In genomic region chr9:44085276-44085675, GRCm38 (mm10) we compare ENCODE assay signal across 9 mouse cellular contexts. TPM values are rescaled to one million over a fixed set of nuclear protein-coding genes. Genes with fewer than 3 reads are reported as not detected.
DNase-seq lines count a peak whose midpoint lies in the region; ATAC-seq lines count a peak whose summit lies in the region.
"Had no signal": no experiment of that assay in that cellular context is flagged by ENCODE, and none has a peak within 500 bp of the region (broad histone marks: within the 10 kb centered on the region; RNA-seq: fewer than 3 reads in every experiment).

No protein-coding gene starts in this region.

- peaks cover 6% of the 10 kb centered on the region for H3K27me3 ChIP-seq in embryonic facial prominence, embryonic 11.5 days (ENCODE audit: control insufficient read depth, insufficient read depth, low read length)
- H3K27me3 ChIP-seq in hindbrain, embryonic 16.5 days (replicated peaks; ENCODE audit: control insufficient read depth, insufficient read depth, low read length) = peaks cover 13% of the 10 kb centered on the region
- H3K27me3 ChIP-seq in neural tube, embryonic 12.5 days (replicated peaks) = peaks cover 49% of the 10 kb centered on the region

- H3K27ac ChIP-seq in embryonic facial prominence, embryonic 11.5 days (replicated peaks; ENCODE audit: low read depth, low read length) = no peak overlapping the region
- H3K27ac ChIP-seq in hindbrain, embryonic 16.5 days (ENCODE audit: low read depth, low read length) = no peak overlapping the region
- H3K27ac ChIP-seq in neural tube, embryonic 12.5 days = no peak overlapping the region

- no peaks in the 10 kb centered on the region for H3K36me3 ChIP-seq in embryonic facial prominence, embryonic 11.5 days (replicated peaks; ENCODE audit: control insufficient read depth, insufficient read depth, low read depth, low read length)
- no peaks in the 10 kb centered on the region for H3K36me3 ChIP-seq in hindbrain, embryonic 16.5 days (ENCODE audit: control insufficient read depth, insufficient read depth, low read length)
- no peaks in the 10 kb centered on the region for H3K36me3 ChIP-seq in neural tube, embryonic 12.5 days

- peak; percentile 28 for DNase-seq in kidney, postnatal 10 days
- no peak for DNase-seq in kidney, adult 9 months
- DNase-seq in embryonic facial prominence, embryonic 11.5 days (ENCODE audit: low spot score) = no peak
- no peak for DNase-seq in right cerebral cortex, adult 18-20 months
- DNase-seq in adrenal gland, postnatal 10 days = no peak
- no peak for DNase-seq in thymus, postnatal 25 days

- no peak for ATAC-seq in embryonic facial prominence, embryonic 11.5 days (replicated peaks; ENCODE audit: insufficient number of reproducible peaks, low FRiP score, low TSS enrichment, low read depth)
- ATAC-seq in hindbrain, embryonic 16.5 days = peak; percentile 16; the same call in 1 of the 2 replicates
- ATAC-seq in neural tube, embryonic 12.5 days (ENCODE audit: low FRiP score, low read depth) = no peak

- H3K4me2 ChIP-seq in embryonic facial prominence, embryonic 11.5 days (ENCODE audit: low read depth, low read length) = peak overlapping the region; percentile 97
- peak overlapping the region; percentile 100 for H3K4me2 ChIP-seq in hindbrain, embryonic 16.5 days (ENCODE audit: low read length)
- peak overlapping the region; percentile 99 for H3K4me2 ChIP-seq in neural tube, embryonic 12.5 days (replicated peaks)

- H3K4me1 ChIP-seq in embryonic facial prominence, embryonic 11.5 days (ENCODE audit: control insufficient read depth, insufficient read depth, low read length) = peaks cover 6% of the 10 kb centered on the region
- peaks cover 24% of the 10 kb centered on the region for H3K4me1 ChIP-seq in hindbrain, embryonic 16.5 days (ENCODE audit: control insufficient read depth, insufficient read depth, low read depth, low read length)
- peaks cover 27% of the 10 kb centered on the region for H3K4me1 ChIP-seq in neural tube, embryonic 12.5 days

- peak overlapping the region; percentile 72 for H3K9ac ChIP-seq in embryonic facial prominence, embryonic 11.5 days (replicated peaks; ENCODE audit: low read length)
- H3K9ac ChIP-seq in hindbrain, embryonic 16.5 days (ENCODE audit: low read depth, low read length) = peak overlapping the region; percentile 76
- peak overlapping the region; percentile 67 for H3K9ac ChIP-seq in neural tube, embryonic 12.5 days

- H3K4me3 ChIP-seq in embryonic facial prominence, embryonic 11.5 days (ENCODE audit: low read depth, low read length) = peak overlapping the region; percentile 58
- H3K4me3 ChIP-seq in hindbrain, embryonic 16.5 days (ENCODE audit: low read length) = peak overlapping the region; percentile 64
- H3K4me3 ChIP-seq in neural tube, embryonic 12.5 days = peak overlapping the region; percentile 61

- H3K9me3 ChIP-seq in embryonic facial prominence, embryonic 11.5 days (replicated peaks; ENCODE audit: control insufficient read depth, low read length) = no peaks in the 10 kb centered on the region
- H3K9me3 ChIP-seq in hindbrain, embryonic 16.5 days (ENCODE audit: control insufficient read depth, low read length) = no peaks in the 10 kb centered on the region
- H3K9me3 ChIP-seq in neural tube, embryonic 12.5 days = no peaks in the 10 kb centered on the region

- 2% methylated on average over 10 of the region's 10 CpGs for WGBS in embryonic facial prominence, embryonic 11.5 days
- 3% methylated on average over 10 of the region's 10 CpGs for WGBS in hindbrain, embryonic 16.5 days
- WGBS in neural tube, embryonic 12.5 days = 3% methylated on average over 10 of the region's 10 CpGs

RNA-seq across cellular contexts. Expression of gene Mfrp, which starts 16.3 kb away (rescaled TPM):
- polyA plus RNA-seq in embryonic facial prominence, embryonic 11.5 days (2014; fragmentation: Nextera tagmentation; extraction: Ambion mirVana) = 0.17 and 0.32 TPM in 2 replicates
- 0.20 and 0.31 TPM in 2 replicates for polyA plus RNA-seq in hindbrain, embryonic 16.5 days (2015; fragmentation: Nextera tagmentation; extraction: Ambion mirVana)
- 0.18 TPM in 1 of 2 replicates, not detected in the other for polyA plus RNA-seq in neural tube, embryonic 12.5 days (2016; fragmentation: Nextera tagmentation; extraction: Ambion mirVana)
- under 1 TPM in 1 of 2 experiments, not detected in 1; 0.30 TPM for total RNA-seq in adrenal gland, postnatal 10 days (2021)
- total RNA-seq: neutrophil, adult 5-6 weeks had no signal

RNA-seq across cellular contexts. Expression of gene Usp2, which starts 18.5 kb away (rescaled TPM):
- 12.7 and 13.1 TPM in 2 replicates for polyA plus RNA-seq in embryonic facial prominence, embryonic 11.5 days (2014; fragmentation: Nextera tagmentation; extraction: Ambion mirVana)
- polyA plus RNA-seq in hindbrain, embryonic 16.5 days (2015; fragmentation: Nextera tagmentation; extraction: Ambion mirVana) = 12.8 and 18.6 TPM in 2 replicates
- 9.1 and 9.3 TPM in 2 replicates for polyA plus RNA-seq in neural tube, embryonic 12.5 days (2016; fragmentation: Nextera tagmentation; extraction: Ambion mirVana)
- total RNA-seq in adrenal gland, postnatal 10 days (2021) = 10 to 100 TPM; 36.4 to 52.2 TPM

RNA-seq across cellular contexts. Expression of gene C1qtnf5, which starts 21.8 kb away (rescaled TPM):
- polyA plus RNA-seq in embryonic facial prominence, embryonic 11.5 days (2014; fragmentation: Nextera tagmentation; extraction: Ambion mirVana) = 0.53 and 0.56 TPM in 2 replicates
- polyA plus RNA-seq in hindbrain, embryonic 16.5 days (2015; fragmentation: Nextera tagmentation; extraction: Ambion mirVana) = 8.5 and 9.5 TPM in 2 replicates
- 0.43 and 0.74 TPM in 2 replicates for polyA plus RNA-seq in neural tube, embryonic 12.5 days (2016; fragmentation: Nextera tagmentation; extraction: Ambion mirVana)
- 10 to 100 TPM; 16.7 to 21.9 TPM for total RNA-seq in adrenal gland, postnatal 10 days (2021)
- total RNA-seq: neutrophil, adult 5-6 weeks had no signal

RNA-seq across cellular contexts. Expression of gene Gm49380, which starts 28.0 kb away (rescaled TPM):
- polyA plus RNA-seq in embryonic facial prominence, embryonic 11.5 days (2014; fragmentation: Nextera tagmentation; extraction: Ambion mirVana) = 0.08 TPM in 1 of 2 replicates, not detected in the other
- polyA plus RNA-seq in hindbrain, embryonic 16.5 days (2015; fragmentation: Nextera tagmentation; extraction: Ambion mirVana) = 0.14 and 0.24 TPM in 2 replicates
- 0.18 and 0.51 TPM in 2 replicates for polyA plus RNA-seq in neural tube, embryonic 12.5 days (2016; fragmentation: Nextera tagmentation; extraction: Ambion mirVana)
- total RNA-seq in adrenal gland, postnatal 10 days (2021) = under 1 TPM in 1 of 2 experiments, not detected in 1; 0.51 TPM
- total RNA-seq: neutrophil, adult 5-6 weeks had no signal

RNA-seq across cellular contexts. Expression of gene Rnf26, which starts 28.0 kb away (rescaled TPM):
- 59.5 and 65.9 TPM in 2 replicates for polyA plus RNA-seq in embryonic facial prominence, embryonic 11.5 days (2014; fragmentation: Nextera tagmentation; extraction: Ambion mirVana)
- polyA plus RNA-seq in hindbrain, embryonic 16.5 days (2015; fragmentation: Nextera tagmentation; extraction: Ambion mirVana) = 33.0 and 37.8 TPM in 2 replicates
- 57.4 and 59.2 TPM in 2 replicates for polyA plus RNA-seq in neural tube, embryonic 12.5 days (2016; fragmentation: Nextera tagmentation; extraction: Ambion mirVana)
- 10 to 100 TPM; 29.3 to 35.5 TPM for total RNA-seq in adrenal gland, postnatal 10 days (2021)
